Mouse (Mus musculus): ENCODE data around the gene Gap43. TPM values are rescaled to one million over a fixed set of nuclear protein-coding genes. Genes with fewer than 3 reads are reported as not detected.

Gene Gap43
- polyA plus RNA-seq, 1 experiment from 2014 or later, result 44.0 TPM

- H3K9ac ChIP-seq (ENCODE audit: low read length), result no peak overlapping the region
- H3K4me3 ChIP-seq (ENCODE audit: low read depth, low read length), result no peak overlapping the region
- H3K9me3 ChIP-seq (ENCODE audit: control insufficient read depth, low read length), result no peaks in the 10 kb centered on the region
- no peak overlapping the region for H3K4me2 ChIP-seq (ENCODE audit: low read depth, severe bottlenecking)
- H3K27ac ChIP-seq (replicated peaks; ENCODE audit: low read depth, low read length), result no peak overlapping the region
- no peak for ATAC-seq (ENCODE audit: insufficient number of reproducible peaks, low FRiP score, low TSS enrichment, low read depth)
- H3K27me3 ChIP-seq (ENCODE audit: control insufficient read depth, insufficient read depth, low read length), result no peaks in the 10 kb centered on the region
- H3K4me1 ChIP-seq (ENCODE audit: control insufficient read depth, insufficient read depth, low read length), result no peaks in the 10 kb centered on the region
- no peak for DNase-seq (ENCODE audit: low spot score)
- H3K36me3 ChIP-seq (ENCODE audit: control insufficient read depth, insufficient read depth, low read length), result no peaks in the 10 kb centered on the region
Measured at GRCm38 (mm10) chr16:42319831-42320230, 20.6 kb downstream of the Gap43 start.

- H3K27me3 ChIP-seq (ENCODE audit: control insufficient read depth, insufficient read depth, low read length), result no peaks in the 10 kb centered on the region
- no peaks in the 10 kb centered on the region for H3K36me3 ChIP-seq (ENCODE audit: control insufficient read depth, insufficient read depth, low read length)
- ATAC-seq (ENCODE audit: insufficient number of reproducible peaks, low FRiP score, low TSS enrichment, low read depth), result no peak
- no peaks in the 10 kb centered on the region for H3K4me1 ChIP-seq (ENCODE audit: control insufficient read depth, insufficient read depth, low read length)
- no peak overlapping the region for H3K27ac ChIP-seq (replicated peaks; ENCODE audit: low read depth, low read length)
- DNase-seq (ENCODE audit: low spot score), result no peak
- no peak overlapping the region for H3K9ac ChIP-seq (ENCODE audit: low read length)
- H3K9me3 ChIP-seq (ENCODE audit: control insufficient read depth, low read length), result no peaks in the 10 kb centered on the region
- H3K4me2 ChIP-seq (ENCODE audit: low read depth, severe bottlenecking), result no peak overlapping the region
- no peak overlapping the region for H3K4me3 ChIP-seq (ENCODE audit: low read depth, low read length)
- WGBS, result 90% methylated on average over 5 of the region's 5 CpGs
Measured at GRCm38 (mm10) chr16:42319365-42319764, 21.1 kb downstream of the Gap43 start.

- H3K36me3 ChIP-seq (ENCODE audit: control insufficient read depth, insufficient read depth, low read length), result no peaks in the 10 kb centered on the region
- 96% methylated on average over 1 of the region's 1 CpGs for WGBS
- no peaks in the 10 kb centered on the region for H3K4me1 ChIP-seq (ENCODE audit: control insufficient read depth, insufficient read depth, low read length)
- no peak overlapping the region for H3K27ac ChIP-seq (replicated peaks; ENCODE audit: low read depth, low read length)
- no peaks in the 10 kb centered on the region for H3K27me3 ChIP-seq (ENCODE audit: control insufficient read depth, insufficient read depth, low read length)
- H3K9me3 ChIP-seq (ENCODE audit: control insufficient read depth, low read length), result no peaks in the 10 kb centered on the region
- H3K9ac ChIP-seq (ENCODE audit: low read length), result no peak overlapping the region
- no peak overlapping the region for H3K4me2 ChIP-seq (ENCODE audit: low read depth, severe bottlenecking)
- H3K4me3 ChIP-seq (ENCODE audit: low read depth, low read length), result no peak overlapping the region
- DNase-seq (ENCODE audit: low spot score) (no peak), ATAC-seq (ENCODE audit: insufficient number of reproducible peaks, low FRiP score, low TSS enrichment, low read depth) (no peak)
Measured at GRCm38 (mm10) chr16:42312125-42312524, 28.3 kb downstream of the Gap43 start.

- DNase-seq (ENCODE audit: low spot score) (no peak), ATAC-seq (ENCODE audit: insufficient number of reproducible peaks, low FRiP score, low TSS enrichment, low read depth) (no peak)
- Histone ChIP-seq H3K4me2 (ENCODE audit: low read depth, severe bottlenecking) (no peak overlapping the region), H3K4me3 (ENCODE audit: low read depth, low read length) (no peak overlapping the region), H3K36me3 (ENCODE audit: control insufficient read depth, insufficient read depth, low read length) (no peaks in the 10 kb centered on the region), H3K27ac (replicated peaks; ENCODE audit: low read depth, low read length) (no peak overlapping the region), H3K9me3 (ENCODE audit: control insufficient read depth, low read length) (no peaks in the 10 kb centered on the region), H3K9ac (ENCODE audit: low read length) (no peak overlapping the region), H3K4me1 (ENCODE audit: control insufficient read depth, insufficient read depth, low read length) (0 out of 2 replicates have a peak, but pooled peaks cover 3% of the 10 kb centered on the region), H3K27me3 (ENCODE audit: control insufficient read depth, insufficient read depth, low read length) (no peaks in the 10 kb centered on the region)
- 90% methylated on average over 1 of the region's 1 CpGs for WGBS
Measured at GRCm38 (mm10) chr16:42308761-42309160, 31.7 kb downstream of the Gap43 start.

GRCm38 (mm10) chr16:42305934-42306701, 34.3 kb downstream of the Gap43 start:
- no peaks in the 10 kb centered on the region for H3K27me3 ChIP-seq (ENCODE audit: control insufficient read depth, insufficient read depth, low read length)
- 0 out of 2 replicates have a peak, but pooled peaks cover 7% of the 10 kb centered on the region for H3K4me1 ChIP-seq (ENCODE audit: control insufficient read depth, insufficient read depth, low read length)
- DNase-seq (ENCODE audit: low spot score), result peak; percentile 72
- ATAC-seq (ENCODE audit: insufficient number of reproducible peaks, low FRiP score, low TSS enrichment, low read depth), result peak; percentile 81
- peak overlapping the region; percentile 58 for H3K4me2 ChIP-seq (ENCODE audit: low read depth, severe bottlenecking)
- H3K36me3 ChIP-seq (ENCODE audit: control insufficient read depth, insufficient read depth, low read length), result no peaks in the 10 kb centered on the region
- H3K9me3 ChIP-seq (ENCODE audit: control insufficient read depth, low read length), result no peaks in the 10 kb centered on the region
- peak overlapping the region; percentile 28 for H3K4me3 ChIP-seq (ENCODE audit: low read depth, low read length)
- WGBS, result 5% methylated on average over 14 of the region's 14 CpGs
- no peak overlapping the region for H3K27ac ChIP-seq (replicated peaks; ENCODE audit: low read depth, low read length)
- peak overlapping the region; percentile 52 for H3K9ac ChIP-seq (ENCODE audit: low read length)

- H3K9me3 ChIP-seq (ENCODE audit: control insufficient read depth, low read length), result no peaks in the 10 kb centered on the region
- DNase-seq (ENCODE audit: low spot score), result peak; percentile 23
Measured at GRCm38 (mm10) chr16:42303461-42303860, 37.0 kb downstream of the Gap43 start.

GRCm38 (mm10) chr16:42294481-42294880, 46.0 kb downstream of the Gap43 start:
- 91% methylated on average over 5 of the region's 5 CpGs for WGBS
- Histone ChIP-seq H3K9me3 (ENCODE audit: control insufficient read depth, low read length) (no peaks in the 10 kb centered on the region), H3K27me3 (ENCODE audit: control insufficient read depth, insufficient read depth, low read length) (no peaks in the 10 kb centered on the region), H3K9ac (ENCODE audit: low read length) (no peak overlapping the region), H3K36me3 (ENCODE audit: control insufficient read depth, insufficient read depth, low read length) (no peaks in the 10 kb centered on the region), H3K27ac (replicated peaks; ENCODE audit: low read depth, low read length) (no peak overlapping the region), H3K4me1 (ENCODE audit: control insufficient read depth, insufficient read depth, low read length) (no peaks in the 10 kb centered on the region), H3K4me2 (ENCODE audit: low read depth, severe bottlenecking) (no peak overlapping the region), H3K4me3 (ENCODE audit: low read depth, low read length) (no peak overlapping the region)
- DNase-seq (ENCODE audit: low spot score) (no peak), ATAC-seq (ENCODE audit: insufficient number of reproducible peaks, low FRiP score, low TSS enrichment, low read depth) (no peak)

More at GRCm38 (mm10) chr16:42303461-42303860, 37.0 kb downstream of the Gap43 start:
- Histone ChIP-seq H3K4me1 (ENCODE audit: control insufficient read depth, insufficient read depth, low read length) (0 out of 2 replicates have a peak, but pooled peaks cover 7% of the 10 kb centered on the region), H3K4me3 (ENCODE audit: low read depth, low read length) (no peak overlapping the region), H3K4me2 (ENCODE audit: low read depth, severe bottlenecking) (no peak overlapping the region), H3K27me3 (ENCODE audit: control insufficient read depth, insufficient read depth, low read length) (no peaks in the 10 kb centered on the region), H3K36me3 (ENCODE audit: control insufficient read depth, insufficient read depth, low read length) (no peaks in the 10 kb centered on the region), H3K9ac (ENCODE audit: low read length) (peak overlapping the region; percentile 22; the same call in 1 of the 2 replicates), H3K27ac (replicated peaks; ENCODE audit: low read depth, low read length) (peak overlapping the region; percentile 36; the same call in 1 of the 2 replicates)
- peak; percentile 28; the same call in 1 of the 2 replicates for ATAC-seq (ENCODE audit: insufficient number of reproducible peaks, low FRiP score, low TSS enrichment, low read depth)
- 52% methylated on average over 6 of the region's 6 CpGs for WGBS

- WGBS, result 92% methylated on average over 2 of the region's 2 CpGs
- Histone ChIP-seq H3K9ac (ENCODE audit: low read length) (no peak overlapping the region), H3K27ac (replicated peaks; ENCODE audit: low read depth, low read length) (no peak overlapping the region), H3K27me3 (ENCODE audit: control insufficient read depth, insufficient read depth, low read length) (no peaks in the 10 kb centered on the region), H3K4me1 (ENCODE audit: control insufficient read depth, insufficient read depth, low read length) (no peaks in the 10 kb centered on the region), H3K4me2 (ENCODE audit: low read depth, severe bottlenecking) (no peak overlapping the region), H3K36me3 (ENCODE audit: control insufficient read depth, insufficient read depth, low read length) (no peaks in the 10 kb centered on the region), H3K4me3 (ENCODE audit: low read depth, low read length) (no peak overlapping the region), H3K9me3 (ENCODE audit: control insufficient read depth, low read length) (no peaks in the 10 kb centered on the region)
- no peak for DNase-seq (ENCODE audit: low spot score)
- no peak for ATAC-seq (ENCODE audit: insufficient number of reproducible peaks, low FRiP score, low TSS enrichment, low read depth)
Measured at GRCm38 (mm10) chr16:42294056-42294455, 46.4 kb downstream of the Gap43 start.

All from limb, embryonic 11.5 days (tissue).